Mouse (Mus musculus) kidney, embryonic 14.5 days (tissue): ENCODE data around the gene Foxf2. TPM values are rescaled to one million over a fixed set of nuclear protein-coding genes. Genes with fewer than 3 reads are reported as not detected.
A peak's percentile ranks its signal among the peaks of the same experiment; 100 is the strongest.

Experiments
- ATAC-seq: fragments of 200-750 bp; cut with Nextera tagmentation; 2 replicates; pipeline ENCODE4 v1.8.0; 2017; ENCODE audit warnings: moderate number of reproducible peaks, mild to moderate bottlenecking, moderate TSS enrichment, moderate library complexity; ENCODE audit not compliant: low FRiP score, low TSS enrichment
- H3K27ac ChIP-seq: fragments of 300-500 bp; sonication (generic); 2 replicates; pipeline ENCODE4 v1.5.1; 2014; ENCODE audit warnings: low read depth, mild to moderate bottlenecking, low read length, moderate library complexity, mixed read lengths
- H3K27me3 ChIP-seq: fragments of 300-500 bp; sonication (generic); 2 replicates; pipeline ENCODE4 v1.6.1; 2014; ENCODE audit warnings: mild to moderate bottlenecking, low read length; ENCODE audit not compliant: control insufficient read depth, insufficient read depth
- H3K36me3 ChIP-seq: fragments of 300-500 bp; sonication (generic); 2 replicates; pipeline ENCODE4 v1.6.1; 2014; ENCODE audit warnings: low read length, mixed read lengths; ENCODE audit not compliant: control insufficient read depth, insufficient read depth
- H3K4me1 ChIP-seq: fragments of 300-500 bp; sonication (generic); 2 replicates; pipeline ENCODE4 v1.6.1; 2014; ENCODE audit warnings: low read length, mixed read lengths; ENCODE audit not compliant: control insufficient read depth, insufficient read depth
- H3K4me2 ChIP-seq: fragments of 300-500 bp; sonication (generic); replicated peaks from 2 replicates; pipeline ENCODE4 v1.6.1; 2014; ENCODE audit warnings: low read depth, mild to moderate bottlenecking, low read length
- H3K4me3 ChIP-seq: fragments of 300-500 bp; sonication (generic); 2 replicates; pipeline ENCODE4 v1.5.1; 2014; ENCODE audit warnings: mild to moderate bottlenecking, low read length
- H3K9ac ChIP-seq: fragments of 300-500 bp; sonication (generic); 2 replicates; pipeline ENCODE4 v1.6.1; 2014; ENCODE audit warnings: low read depth, mild to moderate bottlenecking, low read length, moderate library complexity
- H3K9me3 ChIP-seq: fragments of 300-500 bp; sonication (generic); 2 replicates; pipeline ENCODE4 v1.6.1; 2016; ENCODE audit warnings: low read length; ENCODE audit not compliant: control insufficient read depth
- WGBS: fragments of 180-500 bp; shearing (Covaris S2); extraction: QIAGEN DNeasy Blood & Tissue Kit; methylation state at CpG from one replicate; pipeline ENCODE4 v1.1.7; 2014; 5-methylcytosine and 5-hydroxymethylcytosine counted together
- polyA plus RNA-seq: library from polyadenylated mRNA; unstranded; fragments of >200 nt; fragmentation: Nextera tagmentation; extraction: Ambion mirVana; gene quantifications from 2 replicates; pipeline ENCODE4 v1.2.1, GENCODE M21; 2014

The Foxf2 gene
- polyA plus RNA-seq, 1 experiment from 2014 or later, result not detected

GRCm38 (mm10) chr13:31623291-31623690 lies 2.3 kb upstream of the Foxf2 start:
- Histone ChIP-seq H3K27ac (no peak overlapping the region), H3K4me2 (no peak overlapping the region), H3K36me3 (no peaks in the 10 kb centered on the region), H3K4me1 (peaks cover 19% of the 10 kb centered on the region), H3K9ac (no peak overlapping the region), H3K9me3 (no peaks in the 10 kb centered on the region), H3K27me3 (peaks cover 98% of the 10 kb centered on the region), H3K4me3 (no peak overlapping the region)
- WGBS, result 0% methylated on average over 6 of the region's 6 CpGs
- no peak for ATAC-seq

DNA sequence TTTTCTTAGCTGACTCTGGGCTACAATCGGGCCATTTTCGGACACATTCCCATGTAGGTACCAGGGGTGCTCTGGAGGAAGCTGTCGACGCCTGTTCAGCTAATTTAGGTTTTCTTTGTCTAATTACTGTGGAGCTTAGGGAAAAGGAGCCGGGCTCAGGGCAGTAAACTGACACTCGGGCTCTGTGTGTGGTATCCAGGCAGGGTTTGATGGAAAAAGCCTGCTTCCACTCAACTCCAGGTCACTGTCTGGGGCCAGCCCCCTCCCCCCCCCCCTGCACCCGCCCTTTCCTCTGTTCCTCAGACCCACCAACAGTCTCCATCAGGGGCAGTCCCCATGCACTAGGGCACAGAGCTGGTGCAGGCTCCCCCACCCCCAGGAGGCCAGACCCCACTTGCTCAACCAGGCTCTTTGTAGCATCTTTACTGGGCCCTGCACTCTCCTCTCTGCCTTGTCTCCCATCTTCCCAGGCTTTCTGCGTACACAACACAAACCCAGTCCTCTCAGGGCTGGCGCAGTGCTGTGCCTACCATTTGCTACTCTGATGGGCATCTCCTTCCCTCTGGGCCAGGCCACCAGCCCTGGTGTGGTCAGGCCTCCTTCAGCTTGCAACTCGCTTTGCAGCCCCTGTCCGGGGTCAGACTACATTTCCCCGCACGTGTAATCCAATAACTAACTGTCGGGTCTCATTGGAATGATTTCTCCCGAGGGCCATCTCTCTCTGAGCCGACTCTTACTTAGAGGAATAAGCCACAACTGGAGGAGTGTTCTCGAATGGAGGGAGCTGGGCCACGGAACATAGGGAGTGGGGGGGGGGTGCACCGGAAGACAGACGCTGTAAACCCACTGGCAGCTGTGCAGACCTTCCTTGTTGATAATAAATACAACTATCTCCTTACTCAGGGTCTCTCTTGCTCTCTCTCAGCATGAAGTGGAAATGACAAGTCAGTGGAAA lies 1.4 kb upstream of the Foxf2 start:
- peaks cover 98% of the 10 kb centered on the region for H3K27me3 ChIP-seq
- no peak overlapping the region for H3K4me3 ChIP-seq
- no peaks in the 10 kb centered on the region for H3K9me3 ChIP-seq
- no peaks in the 10 kb centered on the region for H3K36me3 ChIP-seq
- WGBS, result 2% methylated on average over 20 of the region's 20 CpGs
- H3K9ac ChIP-seq, result no peak overlapping the region
- no peak overlapping the region for H3K4me2 ChIP-seq
- no peak for ATAC-seq
- H3K4me1 ChIP-seq, result peaks cover 19% of the 10 kb centered on the region
- H3K27ac ChIP-seq, result no peak overlapping the region

GRCm38 (mm10) chr13:31624966-31625332 lies 667 bp upstream of the Foxf2 start:
- 0% methylated on average over 13 of the region's 13 CpGs for WGBS
- H3K27ac ChIP-seq, result no peak overlapping the region

DNA sequence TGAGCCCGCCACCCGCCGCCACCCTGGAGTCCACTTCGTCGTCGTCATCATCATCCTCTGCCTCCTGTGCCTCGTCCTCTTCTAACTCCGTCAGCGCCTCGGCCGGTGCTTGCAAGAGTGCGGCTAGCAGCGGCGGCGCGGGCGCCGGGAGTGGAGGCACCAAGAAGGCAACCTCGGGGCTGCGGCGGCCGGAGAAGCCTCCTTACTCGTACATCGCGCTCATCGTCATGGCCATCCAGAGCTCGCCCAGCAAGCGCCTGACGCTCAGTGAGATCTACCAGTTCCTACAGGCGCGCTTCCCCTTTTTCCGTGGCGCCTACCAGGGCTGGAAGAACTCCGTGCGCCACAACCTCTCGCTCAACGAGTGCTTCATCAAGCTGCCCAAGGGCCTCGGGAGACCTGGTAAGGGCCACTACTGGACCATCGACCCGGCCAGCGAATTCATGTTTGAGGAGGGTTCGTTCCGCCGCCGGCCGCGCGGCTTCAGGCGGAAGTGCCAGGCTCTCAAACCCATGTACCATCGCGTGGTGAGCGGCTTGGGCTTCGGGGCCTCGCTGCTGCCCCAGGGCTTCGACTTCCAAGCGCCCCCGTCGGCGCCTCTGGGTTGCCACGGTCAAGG lies 676 bp downstream of the Foxf2 start:
- ATAC-seq, result peak; percentile 15; the same call in 1 of the 2 replicates
- Histone ChIP-seq H3K36me3 (no peaks in the 10 kb centered on the region), H3K4me3 (peak overlapping the region; percentile 48), H3K9me3 (no peaks in the 10 kb centered on the region), H3K4me2 (peak overlapping the region; percentile 79), H3K9ac (peak overlapping the region; percentile 18; the same call in 1 of the 2 replicates), H3K27me3 (peaks cover 98% of the 10 kb centered on the region), H3K27ac (no peak overlapping the region), H3K4me1 (peaks cover 15% of the 10 kb centered on the region)
- under 1% methylated on average over 57 of the region's 60 CpGs for WGBS

More at GRCm38 (mm10) chr13:31624966-31625332, 667 bp upstream of the Foxf2 start:
- no peak for ATAC-seq
- Histone ChIP-seq H3K4me1 (peaks cover 17% of the 10 kb centered on the region), H3K27me3 (peaks cover 98% of the 10 kb centered on the region), H3K4me2 (no peak overlapping the region), H3K9ac (no peak overlapping the region), H3K4me3 (peak overlapping the region; percentile 48), H3K9me3 (no peaks in the 10 kb centered on the region), H3K36me3 (no peaks in the 10 kb centered on the region)

DNA sequence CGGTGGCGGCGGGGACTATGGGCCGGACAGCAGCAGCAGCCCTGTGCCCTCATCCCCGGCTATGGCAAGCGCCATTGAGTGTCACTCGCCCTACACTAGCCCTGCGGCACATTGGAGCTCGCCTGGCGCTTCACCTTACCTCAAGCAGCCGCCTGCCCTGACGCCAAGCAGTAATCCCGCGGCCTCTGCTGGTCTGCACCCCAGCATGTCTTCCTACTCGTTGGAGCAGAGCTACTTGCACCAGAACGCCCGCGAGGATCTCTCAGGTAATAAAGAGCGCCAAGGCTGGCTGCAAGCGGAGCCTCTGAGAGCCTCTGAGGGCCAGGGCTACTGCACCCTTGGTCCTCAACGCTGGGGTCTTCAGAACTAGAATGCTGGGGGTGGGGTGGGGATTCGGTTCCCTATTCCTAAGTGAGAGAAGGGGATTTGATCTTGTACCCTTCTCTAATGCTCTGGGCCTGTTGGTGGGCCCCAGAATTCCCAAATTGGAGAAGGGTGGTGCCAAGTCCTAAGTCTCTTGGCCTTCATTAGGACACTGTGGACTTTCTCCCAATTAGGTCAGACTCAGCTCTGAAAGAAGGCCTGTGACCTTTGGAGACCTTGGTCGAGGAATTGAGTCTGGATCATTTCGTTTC lies 1.5 kb downstream of the Foxf2 start:
- Histone ChIP-seq H3K4me2 (peak overlapping the region; percentile 79; the same call in 1 of the 2 replicates), H3K27ac (no peak overlapping the region), H3K4me3 (peak overlapping the region; percentile 48), H3K27me3 (peaks cover 98% of the 10 kb centered on the region), H3K9me3 (no peaks in the 10 kb centered on the region), H3K36me3 (no peaks in the 10 kb centered on the region), H3K4me1 (peaks cover 15% of the 10 kb centered on the region), H3K9ac (no peak overlapping the region)
- WGBS, result under 1% methylated on average over 24 of the region's 24 CpGs
- no peak for ATAC-seq

DNA sequence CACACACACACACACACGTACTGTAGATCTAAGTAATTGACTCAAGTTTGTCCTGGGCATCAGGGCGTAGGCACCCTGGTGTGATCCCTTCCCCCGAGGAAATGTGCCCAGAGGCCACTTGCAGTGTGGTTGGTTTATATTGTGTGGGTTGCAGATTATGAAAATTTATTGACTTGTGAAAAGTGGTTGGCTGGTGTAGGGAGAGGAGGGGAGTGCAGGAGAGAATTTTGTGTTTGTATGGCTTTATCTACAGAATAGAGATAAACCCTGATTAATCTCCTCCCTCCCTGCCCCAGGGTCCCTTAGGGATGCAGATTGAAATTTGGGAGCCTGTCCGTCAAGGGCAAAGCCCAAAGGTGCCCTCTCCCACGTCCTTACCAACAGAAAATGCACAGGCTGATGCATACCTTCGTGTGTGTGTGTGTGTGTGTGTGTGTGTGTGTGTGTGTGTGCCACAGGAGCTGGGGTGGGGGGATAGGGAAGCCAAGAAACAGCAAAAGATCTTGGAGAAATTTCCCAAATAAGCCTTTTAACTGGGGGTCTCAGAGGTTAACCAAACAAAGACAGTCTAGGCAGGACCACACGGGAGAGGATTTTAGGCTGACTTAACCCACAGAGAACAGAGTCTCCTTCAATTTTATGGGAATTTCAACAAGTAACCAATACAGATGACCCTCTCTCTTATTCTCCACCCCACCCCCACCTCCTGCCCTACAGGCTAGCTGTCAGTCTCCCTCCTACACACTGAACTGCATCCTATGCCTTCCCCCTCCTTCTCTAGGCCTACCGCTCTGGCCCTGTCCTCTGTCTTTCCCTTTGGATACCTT lies 2.5 kb downstream of the Foxf2 start:
- 9% methylated on average over 8 of the region's 8 CpGs for WGBS
- ATAC-seq, result no peak
- Histone ChIP-seq H3K27me3 (peaks cover 92% of the 10 kb centered on the region), H3K4me2 (no peak overlapping the region), H3K27ac (no peak overlapping the region), H3K4me3 (no peak overlapping the region; the same call in 1 of the 2 replicates), H3K9ac (no peak overlapping the region), H3K36me3 (no peaks in the 10 kb centered on the region), H3K9me3 (no peaks in the 10 kb centered on the region), H3K4me1 (peaks cover 15% of the 10 kb centered on the region)

GRCm38 (mm10) chr13:31628691-31629180 lies 3.1 kb downstream of the Foxf2 start:
- 5% methylated on average over 14 of the region's 14 CpGs for WGBS
- H3K27me3 ChIP-seq, result peaks cover 93% of the 10 kb centered on the region
- H3K4me1 ChIP-seq, result peaks cover 15% of the 10 kb centered on the region
- H3K9me3 ChIP-seq, result no peaks in the 10 kb centered on the region
- no peak overlapping the region for H3K27ac ChIP-seq
- H3K4me3 ChIP-seq, result peak overlapping the region; percentile 37
- no peak overlapping the region for H3K9ac ChIP-seq
- H3K4me2 ChIP-seq, result peak overlapping the region; percentile 47
- H3K36me3 ChIP-seq, result no peaks in the 10 kb centered on the region
- ATAC-seq, result no peak

GRCm38 (mm10) chr13:31629321-31629851 lies 3.8 kb downstream of the Foxf2 start:
- Histone ChIP-seq H3K36me3 (no peaks in the 10 kb centered on the region), H3K27me3 (peaks cover 88% of the 10 kb centered on the region), H3K4me2 (peak overlapping the region; percentile 47), H3K9me3 (no peaks in the 10 kb centered on the region), H3K9ac (no peak overlapping the region), H3K4me1 (peaks cover 15% of the 10 kb centered on the region), H3K27ac (no peak overlapping the region), H3K4me3 (peak overlapping the region; percentile 37)
- WGBS, result under 1% methylated on average over 40 of the region's 40 CpGs
- no peak for ATAC-seq
